Mouse (Mus musculus) hematopoietic stem cell, adult 5-6 weeks (primary cell): ENCODE data around the gene Klk10. TPM values are rescaled to one million over a fixed set of nuclear protein-coding genes. Genes with fewer than 3 reads are reported as not detected.

Experiments used
- ATAC-seq, 2 experiments: fragments of 125-278 bp in 1 of 2; replicated peaks in 1 of 2; 2 replicates each; pipeline ENCODE4 v1.8.0; 2016 to 2017; ENCODE audit warnings: inconsistent platforms in 2 of 2, mild to moderate bottlenecking in 2 of 2, moderate number of reproducible peaks in 2 of 2, low read depth in 1 of 2, moderate TSS enrichment in 1 of 2; ENCODE audit not compliant: low FRiP score in 2 of 2, poor library complexity in 2 of 2, severe bottlenecking in 2 of 2, insufficient read depth in 1 of 2, low TSS enrichment in 1 of 2
- total RNA-seq: library from RNA; stranded (forward); fragments of 172-1452, 232-1000 nt; gene quantifications from 2 replicates; pipeline ENCODE4 v1.2.3, GENCODE M21; 2017

Klk10 gene
- not detected in 2 replicates for total RNA-seq

- ATAC-seq, result no peak
Observed at GRCm38 (mm10) chr7:43780746-43781145, at the start of gene Klk10. Klk10 (plus strand) TSS chr7:43781035.

GRCm38 (mm10) chr7:43747788-43748187 is 33.0 kb upstream of the Klk10 start:
- peak; percentile 69 to 71; a peak in 3 of 4 replicates for ATAC-seq

DNA sequence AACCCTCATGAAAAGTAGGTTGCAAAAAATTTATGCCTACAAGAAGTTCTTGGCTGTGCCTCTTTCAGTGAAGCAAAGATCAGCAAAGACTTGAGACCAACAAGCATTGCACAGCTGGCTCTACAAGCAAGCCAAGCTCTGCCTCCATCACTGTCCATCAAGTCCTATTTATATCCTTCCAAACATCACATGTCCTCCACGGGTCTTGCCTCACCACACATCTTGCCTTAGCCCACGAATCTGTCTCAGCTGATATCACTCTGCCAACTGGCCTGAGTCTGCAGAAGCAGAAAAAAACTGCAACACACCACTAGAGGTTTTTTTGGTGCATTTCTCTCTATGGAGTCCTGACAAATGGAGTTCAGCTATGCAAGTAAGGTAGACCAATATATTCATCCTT is 28.0 kb upstream of the Klk10 start:
- no peak for ATAC-seq

GRCm38 (mm10) chr7:43766484-43766883 is 14.4 kb upstream of the Klk10 start:
- no peak for ATAC-seq

DNA sequence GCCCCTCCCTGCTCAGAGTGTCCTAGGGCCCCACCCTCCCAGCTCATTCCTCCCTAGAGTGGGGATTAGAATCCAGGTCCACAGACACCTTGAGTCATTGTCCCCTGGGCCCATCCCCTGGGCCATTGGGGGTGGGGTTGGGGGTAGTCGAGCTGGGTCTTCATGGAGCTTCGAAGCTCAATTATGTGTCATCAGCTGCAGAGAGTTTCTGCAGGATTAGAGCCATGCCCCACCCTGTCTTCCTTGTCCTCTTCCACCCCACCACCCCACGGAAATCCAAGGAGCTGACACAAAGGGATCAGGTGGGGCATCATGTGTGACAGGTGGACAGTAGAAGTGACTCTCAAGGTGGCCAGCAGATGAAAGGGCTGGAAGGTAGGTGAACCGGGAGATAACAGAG is 12.2 kb upstream of the Klk10 start, which contains the start of gene Klk12:
TSS of gene Klk12 (plus strand) at position 301 of the 400 bp plus-strand sequence.
- ATAC-seq, result no peak

DNA sequence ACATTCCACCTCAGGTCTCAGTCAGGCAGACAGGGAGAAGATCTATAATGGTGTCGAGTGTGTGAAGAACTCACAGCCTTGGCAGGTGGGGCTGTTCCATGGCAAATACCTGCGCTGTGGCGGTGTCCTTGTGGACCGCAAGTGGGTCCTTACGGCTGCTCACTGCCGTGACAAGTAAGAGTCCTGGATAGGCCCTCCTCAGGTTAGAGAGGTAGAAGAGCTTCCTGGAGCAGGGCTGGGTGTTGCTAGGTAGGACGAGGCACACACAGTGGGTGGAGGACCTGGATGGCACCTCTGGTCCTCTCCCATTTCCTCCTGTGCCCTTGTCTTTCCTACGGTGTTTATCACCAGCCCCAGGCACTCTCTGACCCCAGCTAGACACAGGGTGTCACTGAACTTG is 11.2 kb upstream of the Klk10 start:
- no peak for ATAC-seq

- ATAC-seq, result no peak
Observed at GRCm38 (mm10) chr7:43770701-43771100, 10.1 kb upstream of the Klk10 start.

DNA sequence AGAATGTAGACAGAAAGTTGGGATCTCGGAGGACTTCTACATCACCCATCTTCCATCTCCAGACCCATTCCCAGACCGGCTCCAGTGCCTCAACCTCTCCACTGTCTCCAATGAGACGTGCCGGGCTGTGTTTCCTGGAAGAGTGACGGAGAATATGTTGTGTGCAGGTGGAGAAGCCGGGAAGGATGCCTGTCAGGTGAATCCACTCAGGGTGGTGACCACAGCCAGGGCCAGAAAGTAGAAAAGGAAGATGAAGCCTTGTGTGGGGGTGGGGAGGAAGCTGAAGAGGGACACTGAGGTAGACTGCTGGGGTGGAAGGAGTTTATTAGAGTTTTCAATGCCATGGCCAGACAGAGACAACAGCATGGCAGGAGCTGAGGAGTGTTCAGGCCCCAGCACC is 8.9 kb upstream of the Klk10 start:
- ATAC-seq, result no peak

DNA sequence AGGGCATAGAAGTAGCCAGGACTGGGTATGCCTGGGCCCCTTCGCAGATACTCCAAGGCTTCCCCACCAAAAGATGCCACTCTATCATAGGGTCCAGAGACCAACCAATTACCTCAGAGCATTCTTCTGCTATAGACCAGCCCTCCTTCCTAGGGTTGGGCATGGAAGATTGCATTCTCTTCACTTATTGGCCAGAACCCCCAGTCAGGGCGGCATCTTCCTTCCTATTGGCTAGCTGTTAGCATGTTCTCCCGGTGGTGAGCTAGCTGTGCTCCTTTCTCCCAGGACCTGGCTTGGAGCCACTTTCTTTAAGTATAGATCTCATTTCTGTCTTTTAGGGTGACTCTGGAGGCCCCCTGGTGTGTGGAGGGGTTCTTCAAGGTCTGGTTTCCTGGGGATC is 7.9 kb upstream of the Klk10 start:
- ATAC-seq, result 0 out of 4 replicates have a peak, but pooled peaks of 1 of the 2 experiments have one; percentile 17

- ATAC-seq, result no peak
Observed at GRCm38 (mm10) chr7:43774364-43774763, 6.5 kb upstream of the Klk10 start, which contains the start of gene Klk11. Klk11 (plus strand) TSS chr7:43774604.

DNA sequence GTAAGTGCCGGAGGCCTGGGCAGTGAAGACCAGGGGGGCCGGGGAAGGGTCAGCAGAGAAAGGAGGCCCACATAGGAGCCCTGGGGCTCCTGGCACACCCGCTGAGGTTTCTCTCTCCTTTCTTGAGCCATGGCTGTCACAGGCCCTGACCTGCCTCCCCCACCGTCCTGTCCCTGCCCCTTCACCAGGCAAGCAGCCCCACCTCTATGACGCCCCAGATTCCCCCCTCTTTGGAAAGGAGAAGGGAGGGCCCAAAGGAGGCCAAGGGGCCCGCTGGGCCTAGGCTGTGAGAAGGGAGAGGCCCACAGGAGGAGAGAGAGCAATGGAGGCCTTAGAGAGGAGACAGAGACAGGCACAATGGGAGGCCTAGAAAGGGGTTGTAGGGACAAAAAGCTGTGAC is 6.0 kb upstream of the Klk10 start:
- no peak for ATAC-seq

DNA sequence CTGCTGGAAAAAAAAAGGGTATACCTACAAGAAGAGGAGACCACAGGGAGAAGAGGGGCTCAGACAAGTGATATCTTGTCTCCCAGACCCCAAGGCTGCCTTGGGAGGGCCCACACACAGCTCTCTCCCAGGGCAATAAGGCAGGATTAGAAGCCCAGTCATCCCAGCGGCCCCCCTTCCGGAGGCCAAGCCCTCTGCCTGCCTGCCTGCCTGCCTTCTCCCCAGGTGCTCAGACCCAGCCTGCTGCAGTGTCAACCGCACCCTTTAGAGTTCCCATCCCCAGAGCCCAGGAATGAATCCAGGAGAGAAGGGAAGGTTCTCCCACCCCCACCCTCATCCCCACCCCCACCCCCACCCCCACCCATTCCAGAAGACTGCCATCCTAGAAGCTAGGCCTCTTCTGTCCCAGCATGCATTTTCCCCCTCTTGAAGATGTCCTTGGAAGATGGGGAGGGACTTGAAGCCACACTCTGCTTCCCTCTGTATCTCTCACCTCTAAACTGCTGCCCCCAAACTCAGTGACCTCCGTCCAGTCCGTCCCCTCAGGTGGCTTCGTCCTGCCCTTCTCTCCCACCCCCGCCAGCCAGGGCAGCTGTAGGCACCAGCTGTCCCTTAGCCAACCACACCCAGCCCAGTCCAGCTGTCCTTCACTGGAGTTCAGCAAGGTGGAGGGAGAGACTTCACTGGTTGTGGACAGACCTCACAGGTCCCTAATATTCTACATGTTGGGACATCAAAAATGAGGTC is 5.4 kb upstream of the Klk10 start:
- ATAC-seq, result no peak

- no peak for ATAC-seq
Observed at GRCm38 (mm10) chr7:43776506-43776905, 4.3 kb upstream of the Klk10 start.

GRCm38 (mm10) chr7:43777423-43777822 is 3.4 kb upstream of the Klk10 start:
- ATAC-seq, result no peak

- ATAC-seq, result no peak
Observed at GRCm38 (mm10) chr7:43778176-43778970, 2.5 kb upstream of the Klk10 start.

GRCm38 (mm10) chr7:43780241-43780640 is 594 bp upstream of the Klk10 start:
- ATAC-seq, result no peak

DNA sequence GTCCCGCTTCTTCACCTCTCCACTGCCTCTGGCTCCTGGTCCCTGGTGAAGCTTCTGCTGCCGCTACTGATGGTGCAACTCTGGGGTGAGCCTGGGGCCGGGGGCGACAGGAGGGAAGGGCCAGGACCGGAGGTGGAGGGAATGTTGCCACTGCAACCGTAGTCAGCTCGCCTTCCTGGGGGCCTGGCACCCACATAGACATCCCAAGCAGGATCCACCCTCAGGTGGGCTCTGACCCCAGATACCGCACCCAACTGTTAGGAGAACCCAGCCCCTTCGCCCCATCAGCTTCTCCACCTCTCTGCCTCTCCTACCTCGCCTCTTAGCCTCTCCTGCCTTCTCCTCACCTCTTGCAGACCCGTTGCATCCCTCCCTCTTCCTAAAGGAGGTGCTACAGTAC is 706 bp downstream of the Klk10 start:
- ATAC-seq, result no peak
